Mouse (Mus musculus) forebrain, embryonic 15.5 days (tissue): ENCODE results near the gene Rpl31. TPM values are rescaled to one million over a fixed set of nuclear protein-coding genes. Genes with fewer than 3 reads are reported as not detected.

Experiments
- ATAC-seq: fragments of 200-750 bp; cut with Nextera tagmentation; replicated peaks from 2 replicates; pipeline ENCODE4 v1.8.0; 2017; ENCODE audit warnings: mild to moderate bottlenecking, moderate TSS enrichment, moderate library complexity
- H3K27ac ChIP-seq: fragments of 300-500 bp; sonication (generic); replicated peaks from 2 replicates; pipeline ENCODE4 v1.5.1; 2015; ENCODE audit warnings: mild to moderate bottlenecking, inconsistent platforms
- H3K27me3 ChIP-seq: fragments of 300-500 bp; sonication (generic); 2 replicates; pipeline ENCODE4 v1.6.1; 2015; ENCODE audit warnings: inconsistent platforms
- H3K36me3 ChIP-seq: fragments of 300-500 bp; sonication (generic); 2 replicates; pipeline ENCODE4 v1.6.1; 2015; ENCODE audit warnings: mild to moderate bottlenecking, inconsistent platforms
- H3K4me1 ChIP-seq: fragments of 300-500 bp; sonication (generic); 2 replicates; pipeline ENCODE4 v1.6.1; 2015; ENCODE audit warnings: inconsistent platforms
- H3K4me2 ChIP-seq: fragments of 300-500 bp; sonication (generic); replicated peaks from 2 replicates; pipeline ENCODE4 v1.6.1; 2015; ENCODE audit warnings: mild to moderate bottlenecking, inconsistent platforms
- H3K4me3 ChIP-seq: fragments of 300-500 bp; sonication (generic); 2 replicates; pipeline ENCODE4 v1.5.1; 2015; ENCODE audit warnings: mild to moderate bottlenecking, inconsistent platforms
- H3K9ac ChIP-seq: fragments of 300-500 bp; sonication (generic); replicated peaks from 2 replicates; pipeline ENCODE4 v1.6.1; 2015; ENCODE audit warnings: mild to moderate bottlenecking, inconsistent platforms
- H3K9me3 ChIP-seq: fragments of 300-500 bp; sonication (generic); 2 replicates; pipeline ENCODE4 v1.6.1; 2016; ENCODE audit warnings: inconsistent platforms
- WGBS: fragments of 180-500 bp; shearing (Covaris S2); methylation state at CpG from one replicate; pipeline ENCODE4 v1.1.7; 2015; ENCODE audit warnings: mixed read lengths; 5-methylcytosine and 5-hydroxymethylcytosine counted together
- polyA plus RNA-seq: library from polyadenylated mRNA; unstranded; fragments of >200 nt; fragmentation: Nextera tagmentation; extraction: Ambion mirVana; gene quantifications from 2 replicates; pipeline ENCODE4 v1.2.1, GENCODE M21; 2015

The Rpl31 gene
- polyA plus RNA-seq, 1 experiment from 2014 or later, result 324 TPM

DNA sequence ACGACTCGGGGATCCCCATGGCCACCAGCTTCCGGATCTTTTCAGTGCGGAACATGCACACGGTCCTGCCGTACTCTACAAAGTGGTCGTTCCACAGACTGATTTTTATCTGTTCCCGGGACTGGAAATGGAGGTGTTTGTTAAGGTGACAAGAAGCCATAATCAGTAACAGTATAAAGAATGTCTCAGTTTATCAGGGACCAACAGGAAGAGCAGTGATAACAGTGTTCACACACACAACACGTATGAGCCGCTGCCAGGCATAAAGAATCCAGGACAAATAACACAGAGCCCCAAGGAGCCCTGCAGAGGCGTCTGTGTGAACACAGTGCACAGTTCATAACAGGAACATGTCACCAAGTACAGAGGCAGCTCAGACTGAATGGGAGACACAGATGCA lies 21.7 kb downstream of the Rpl31 start:
- Histone ChIP-seq H3K9ac (no peak overlapping the region), H3K36me3 (no peaks in the 10 kb centered on the region), H3K4me2 (no peak overlapping the region), H3K27me3 (no peaks in the 10 kb centered on the region), H3K4me1 (no peaks in the 10 kb centered on the region), H3K9me3 (no peaks in the 10 kb centered on the region), H3K27ac (no peak overlapping the region), H3K4me3 (no peak overlapping the region)
- WGBS, result 94% methylated on average over 11 of the region's 11 CpGs
- ATAC-seq, result no peak

DNA sequence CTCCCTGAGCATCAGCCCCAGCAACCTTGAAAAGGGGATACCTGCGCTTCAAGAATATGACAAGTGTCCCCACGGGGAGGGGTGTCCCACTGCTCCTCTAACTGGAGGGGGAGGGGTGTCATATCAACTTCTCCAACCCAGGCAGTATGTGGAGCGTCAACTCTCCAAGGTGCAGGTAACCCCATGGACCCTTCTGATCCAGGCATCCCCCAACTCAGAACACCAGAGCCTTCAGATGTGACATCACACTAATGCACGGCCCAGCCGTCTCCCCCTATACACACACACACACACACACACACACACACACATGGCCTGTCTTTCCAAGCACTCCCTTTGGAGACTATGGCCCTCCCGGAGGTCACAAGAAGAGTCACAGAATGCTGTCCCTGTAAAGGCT lies 24.0 kb downstream of the Rpl31 start:
- Histone ChIP-seq H3K27ac (no peak overlapping the region), H3K36me3 (no peaks in the 10 kb centered on the region), H3K9me3 (no peaks in the 10 kb centered on the region), H3K27me3 (no peaks in the 10 kb centered on the region), H3K4me1 (no peaks in the 10 kb centered on the region), H3K4me2 (no peak overlapping the region), H3K4me3 (no peak overlapping the region), H3K9ac (no peak overlapping the region)
- 83% methylated on average over 6 of the region's 6 CpGs for WGBS
- ATAC-seq, result no peak; the same call in 1 of the 2 replicates

DNA sequence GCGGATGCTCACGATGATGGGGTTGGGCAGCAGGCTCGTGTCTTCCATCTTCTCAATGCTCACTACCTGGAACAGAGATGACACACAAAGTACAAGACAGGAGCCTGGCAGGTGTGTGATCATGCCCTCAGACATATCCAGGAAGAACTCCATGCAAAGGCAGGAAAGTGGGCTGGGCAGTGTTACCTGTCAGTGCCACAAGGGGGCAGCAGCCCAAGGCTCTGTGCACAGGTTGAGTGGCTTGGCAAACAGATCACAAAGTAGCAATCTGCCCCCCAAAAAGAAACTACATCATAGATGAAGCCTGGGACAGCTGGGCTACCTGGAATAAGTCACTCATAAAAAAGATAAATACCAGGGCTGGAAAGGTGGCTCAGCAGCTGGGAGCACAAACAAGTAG lies 24.5 kb downstream of the Rpl31 start:
- ATAC-seq, result no peak; the same call in 1 of the 2 replicates
- no peak overlapping the region for H3K27ac ChIP-seq
- H3K4me3 ChIP-seq, result no peak overlapping the region
- H3K4me2 ChIP-seq, result no peak overlapping the region
- H3K4me1 ChIP-seq, result no peaks in the 10 kb centered on the region
- no peak overlapping the region for H3K9ac ChIP-seq
- H3K36me3 ChIP-seq, result 0 out of 2 replicates have a peak, but pooled peaks cover under 1% of the 10 kb centered on the region
- H3K9me3 ChIP-seq, result no peaks in the 10 kb centered on the region
- WGBS, result 61% methylated on average over 3 of the region's 3 CpGs
- no peaks in the 10 kb centered on the region for H3K27me3 ChIP-seq

DNA sequence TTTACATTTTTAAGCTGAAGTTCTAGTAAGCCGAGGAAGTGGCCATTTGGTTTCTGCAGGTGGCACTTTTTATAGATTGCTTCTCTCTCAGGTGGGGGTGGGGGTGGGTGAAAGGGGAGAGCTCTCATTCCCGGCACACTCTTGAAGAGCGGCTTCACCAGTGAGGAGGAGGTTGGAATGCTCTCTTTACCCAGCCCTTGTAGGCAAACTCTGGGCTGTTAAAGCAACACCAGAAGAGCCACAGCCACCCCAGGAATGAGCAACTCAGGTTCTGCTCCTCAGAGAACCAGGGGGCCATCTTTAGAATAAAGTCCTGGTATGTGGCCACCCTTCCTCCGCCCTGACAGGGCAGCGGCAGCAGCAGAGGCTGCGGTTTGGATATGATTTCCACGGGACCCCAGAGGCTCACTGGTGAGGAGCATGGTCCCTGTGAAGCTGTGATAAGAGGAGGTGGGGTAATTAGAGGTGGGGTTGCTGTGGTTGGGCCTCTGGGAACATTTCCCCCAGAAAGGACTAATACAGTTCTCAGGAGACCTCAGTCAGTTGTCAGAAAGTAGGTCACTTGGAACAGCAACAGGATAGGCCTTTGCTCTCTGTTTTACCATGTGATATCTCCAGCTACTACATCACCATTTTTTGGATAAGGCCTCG lies 25.7 kb downstream of the Rpl31 start:
- H3K27me3 ChIP-seq, result no peaks in the 10 kb centered on the region
- 91% methylated on average over 8 of the region's 8 CpGs for WGBS

DNA sequence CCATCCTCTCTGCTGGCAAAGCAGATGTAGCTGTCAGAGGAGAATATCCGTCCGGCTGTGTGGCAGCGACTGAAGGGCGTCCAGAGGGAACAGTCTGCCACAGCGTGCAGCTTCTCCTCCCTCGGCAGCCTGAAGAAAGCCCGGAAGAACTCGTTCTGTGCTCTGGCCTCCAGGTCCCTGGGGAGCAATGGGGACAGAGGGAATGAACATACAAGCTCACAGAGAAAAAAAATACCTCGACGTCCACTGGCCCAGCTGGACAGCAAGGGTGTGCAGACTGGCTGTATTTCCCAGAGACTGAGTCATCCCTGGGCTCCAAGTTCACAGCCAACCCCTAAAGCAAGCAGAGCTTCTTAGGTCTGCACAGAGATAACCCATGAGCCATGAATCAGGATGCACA lies 26.5 kb downstream of the Rpl31 start:
- Histone ChIP-seq H3K4me2 (no peak overlapping the region), H3K4me1 (no peaks in the 10 kb centered on the region), H3K4me3 (no peak overlapping the region), H3K27ac (no peak overlapping the region), H3K36me3 (0 out of 2 replicates have a peak, but pooled peaks cover 3% of the 10 kb centered on the region), H3K27me3 (no peaks in the 10 kb centered on the region), H3K9me3 (no peaks in the 10 kb centered on the region), H3K9ac (no peak overlapping the region)
- 84% methylated on average over 10 of the region's 10 CpGs for WGBS
- ATAC-seq, result no peak

More for the DNA sequence above, 25.7 kb downstream of the Rpl31 start:
- no peak overlapping the region for H3K4me2 ChIP-seq
- H3K4me1 ChIP-seq, result no peaks in the 10 kb centered on the region
- no peak overlapping the region for H3K27ac ChIP-seq
- H3K9ac ChIP-seq, result no peak overlapping the region
- no peak overlapping the region for H3K4me3 ChIP-seq
- no peak for ATAC-seq
- no peaks in the 10 kb centered on the region for H3K9me3 ChIP-seq
- H3K36me3 ChIP-seq, result 0 out of 2 replicates have a peak, but pooled peaks cover 3% of the 10 kb centered on the region

DNA sequence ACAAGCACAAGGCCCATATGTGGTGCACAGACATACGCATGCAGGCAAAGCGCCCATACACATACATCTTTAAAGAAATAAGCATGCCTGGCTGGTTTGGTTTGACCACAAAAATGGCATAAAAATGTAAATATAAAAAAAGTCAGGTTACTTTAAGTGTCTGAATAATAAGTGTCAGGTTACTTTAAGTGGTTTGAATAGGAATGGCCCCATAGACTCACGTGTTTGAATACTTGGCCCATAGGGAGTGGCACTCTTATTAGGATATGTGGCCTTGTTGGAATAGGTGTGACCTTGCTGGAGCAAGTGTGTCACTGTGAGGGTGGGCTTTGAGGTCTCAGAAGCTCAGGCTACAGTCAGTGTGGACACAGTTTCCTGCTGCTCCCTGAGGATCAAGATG lies 27.0 kb downstream of the Rpl31 start:
- no peak for ATAC-seq
- no peaks in the 10 kb centered on the region for H3K9me3 ChIP-seq
- no peak overlapping the region for H3K4me3 ChIP-seq
- no peak overlapping the region for H3K4me2 ChIP-seq
- no peaks in the 10 kb centered on the region for H3K27me3 ChIP-seq
- no peaks in the 10 kb centered on the region for H3K4me1 ChIP-seq
- no peak overlapping the region for H3K9ac ChIP-seq
- 86% methylated on average over 3 of the region's 3 CpGs for WGBS
- H3K36me3 ChIP-seq, result 0 out of 2 replicates have a peak, but pooled peaks cover 3% of the 10 kb centered on the region
- H3K27ac ChIP-seq, result no peak overlapping the region

DNA sequence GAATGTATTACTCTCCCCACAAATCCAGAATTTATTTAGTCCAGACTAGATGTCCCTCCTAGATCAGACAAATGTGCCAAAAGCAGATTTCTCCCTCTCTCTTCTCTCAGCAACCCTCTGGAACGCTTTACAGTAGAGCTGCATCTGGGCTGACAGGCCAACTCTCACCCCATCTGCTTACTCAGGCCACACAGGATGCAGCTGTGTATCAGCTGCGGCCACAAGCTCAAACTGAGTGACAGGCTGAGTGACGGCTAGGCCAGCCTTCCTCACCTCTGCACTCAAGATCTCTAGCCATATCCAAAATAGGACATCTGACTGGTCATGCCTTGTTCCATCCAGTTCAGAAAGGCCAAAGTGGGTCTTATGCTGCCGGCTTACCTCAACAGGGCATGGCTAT lies 28.7 kb downstream of the Rpl31 start:
- WGBS, result 90% methylated on average over 4 of the region's 4 CpGs
- 0 out of 2 replicates have a peak, but pooled peaks cover 3% of the 10 kb centered on the region for H3K36me3 ChIP-seq
- H3K4me3 ChIP-seq, result no peak overlapping the region
- no peak overlapping the region for H3K9ac ChIP-seq
- no peaks in the 10 kb centered on the region for H3K9me3 ChIP-seq
- ATAC-seq, result no peak
- H3K27ac ChIP-seq, result no peak overlapping the region
- H3K27me3 ChIP-seq, result no peaks in the 10 kb centered on the region
- no peak overlapping the region for H3K4me2 ChIP-seq
- H3K4me1 ChIP-seq, result no peaks in the 10 kb centered on the region

DNA sequence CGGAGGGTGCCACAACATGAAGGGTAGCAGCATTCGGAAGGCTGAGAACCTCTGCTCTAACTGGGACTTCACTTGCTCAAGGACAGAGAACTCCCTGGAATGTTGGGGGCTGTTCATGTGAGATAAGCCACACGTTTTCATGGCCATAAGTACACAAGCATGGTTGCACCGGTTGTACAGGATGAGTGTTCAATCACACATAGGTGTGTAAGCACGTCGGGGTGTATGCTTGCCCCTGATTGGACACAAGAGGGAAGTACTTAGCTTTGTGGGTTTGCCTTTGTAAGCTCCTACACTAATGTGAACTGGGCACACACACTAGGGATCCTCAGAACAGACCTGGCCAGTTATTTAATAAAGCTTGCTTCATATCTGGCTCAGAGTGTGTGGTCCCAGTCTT lies 30.6 kb downstream of the Rpl31 start:
- H3K4me3 ChIP-seq, result no peak overlapping the region
- WGBS, result 93% methylated on average over 6 of the region's 6 CpGs
- ATAC-seq, result no peak
- H3K27me3 ChIP-seq, result no peaks in the 10 kb centered on the region
- no peak overlapping the region for H3K4me2 ChIP-seq
- no peak overlapping the region for H3K9ac ChIP-seq
- H3K36me3 ChIP-seq, result 0 out of 2 replicates have a peak, but pooled peaks cover 3% of the 10 kb centered on the region
- no peaks in the 10 kb centered on the region for H3K4me1 ChIP-seq
- H3K27ac ChIP-seq, result no peak overlapping the region
- no peaks in the 10 kb centered on the region for H3K9me3 ChIP-seq

DNA sequence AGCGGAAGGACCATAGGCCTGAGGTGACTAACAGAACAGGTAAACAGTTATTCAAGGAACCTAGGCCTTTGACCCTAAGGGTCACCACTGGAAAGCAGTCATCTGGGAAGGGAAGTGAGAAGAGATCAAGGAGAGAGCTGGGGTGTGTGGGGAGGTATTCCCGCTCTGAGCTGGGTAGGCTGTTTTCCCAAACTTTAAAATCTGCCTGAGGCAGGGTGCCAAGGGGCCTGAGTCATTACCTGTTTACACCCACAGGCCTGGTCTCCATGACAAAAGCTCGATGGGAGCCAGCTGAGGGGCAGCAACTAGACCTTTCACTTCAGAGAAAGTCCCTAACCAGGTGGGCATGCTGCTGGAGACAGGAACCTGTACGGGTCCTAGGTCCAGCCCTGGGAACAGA lies 31.6 kb downstream of the Rpl31 start:
- 86% methylated on average over 4 of the region's 4 CpGs for WGBS
- Histone ChIP-seq H3K4me2 (no peak overlapping the region), H3K27ac (no peak overlapping the region)

DNA sequence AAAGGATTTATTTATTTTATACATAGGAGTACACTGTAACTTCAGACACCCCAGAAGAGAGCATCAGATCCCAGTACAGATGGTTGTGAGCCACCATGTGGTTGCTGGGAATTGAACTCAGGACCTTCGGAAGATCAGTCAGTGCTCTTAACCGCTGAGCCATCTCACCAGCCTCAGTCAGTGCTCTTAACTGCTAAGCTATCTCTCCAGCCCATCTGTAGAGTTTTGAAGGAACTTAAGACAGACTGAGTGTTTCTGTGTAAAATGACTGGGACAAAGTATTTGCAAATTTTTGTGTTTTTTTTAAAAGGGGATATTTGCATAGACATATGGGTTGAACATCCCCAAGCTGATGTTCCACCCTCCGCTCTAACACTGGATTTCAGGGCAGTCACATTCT lies 32.5 kb downstream of the Rpl31 start:
- no peak overlapping the region for H3K9ac ChIP-seq
- no peaks in the 10 kb centered on the region for H3K27me3 ChIP-seq
- 0 out of 2 replicates have a peak, but pooled peaks cover 3% of the 10 kb centered on the region for H3K36me3 ChIP-seq
- no peak overlapping the region for H3K27ac ChIP-seq
- ATAC-seq, result no peak
- WGBS, result 90% methylated on average over 3 of the region's 3 CpGs
- no peak overlapping the region for H3K4me2 ChIP-seq
- H3K4me3 ChIP-seq, result no peak overlapping the region
- H3K4me1 ChIP-seq, result no peaks in the 10 kb centered on the region
- no peaks in the 10 kb centered on the region for H3K9me3 ChIP-seq

More for the DNA sequence above, 31.6 kb downstream of the Rpl31 start:
- no peaks in the 10 kb centered on the region for H3K9me3 ChIP-seq
- H3K9ac ChIP-seq, result no peak overlapping the region
- no peaks in the 10 kb centered on the region for H3K27me3 ChIP-seq
- no peak for ATAC-seq
- no peak overlapping the region for H3K4me3 ChIP-seq
- H3K36me3 ChIP-seq, result 0 out of 2 replicates have a peak, but pooled peaks cover 3% of the 10 kb centered on the region
- no peaks in the 10 kb centered on the region for H3K4me1 ChIP-seq

DNA sequence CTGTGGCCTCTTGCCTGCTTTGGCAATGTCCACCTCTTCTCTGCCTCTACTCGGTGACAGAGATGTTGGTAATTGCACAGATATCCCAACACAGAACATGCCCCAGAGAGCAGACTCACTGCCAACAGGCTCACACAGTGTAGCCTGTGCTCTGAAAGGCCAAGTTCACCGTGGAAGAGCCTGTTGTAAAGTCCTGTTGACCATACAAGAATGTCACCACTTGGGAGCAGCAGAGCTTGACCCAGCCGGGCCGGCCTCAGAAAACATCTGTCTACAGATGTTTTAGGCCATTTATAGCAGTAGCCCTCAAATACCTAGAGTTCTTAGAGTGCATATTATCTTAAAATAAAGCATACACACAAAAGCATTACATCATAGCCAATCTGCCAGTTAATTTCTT lies 39.5 kb downstream of the Rpl31 start:
- H3K36me3 ChIP-seq, result no peaks in the 10 kb centered on the region
- whole genome bisulfite sequencing, result 74% methylated on average over 4 of the region's 4 CpGs
- no peak overlapping the region for H3K4me2 ChIP-seq
- H3K27ac ChIP-seq, result no peak overlapping the region
- no peaks in the 10 kb centered on the region for H3K4me1 ChIP-seq
- H3K9ac ChIP-seq, result no peak overlapping the region
- no peak for ATAC-seq
- no peaks in the 10 kb centered on the region for H3K27me3 ChIP-seq
- no peak overlapping the region for H3K4me3 ChIP-seq
- H3K9me3 ChIP-seq, result no peaks in the 10 kb centered on the region

DNA sequence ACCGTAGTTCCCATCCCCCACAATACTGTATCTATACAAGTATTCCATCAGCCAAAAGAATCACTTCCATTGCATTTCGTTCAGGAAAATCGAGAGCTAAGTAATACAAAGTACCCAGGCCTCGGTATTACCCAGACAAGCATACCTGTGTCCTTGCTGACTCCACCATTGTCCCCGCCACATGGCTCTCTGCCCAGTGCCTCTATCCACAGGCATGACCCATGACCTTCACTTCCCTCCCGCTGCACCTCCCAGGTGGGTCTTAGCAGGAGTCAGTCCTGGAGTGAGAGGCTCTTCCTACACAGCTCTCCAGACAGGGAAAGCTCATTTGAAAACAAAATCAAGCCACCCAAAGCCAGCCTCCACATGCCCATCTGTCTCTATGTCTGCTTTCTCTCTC lies 40.5 kb downstream of the Rpl31 start:
- Histone ChIP-seq H3K4me3 (no peak overlapping the region), H3K4me2 (no peak overlapping the region), H3K27ac (no peak overlapping the region), H3K4me1 (no peaks in the 10 kb centered on the region), H3K27me3 (no peaks in the 10 kb centered on the region), H3K9me3 (no peaks in the 10 kb centered on the region), H3K36me3 (no peaks in the 10 kb centered on the region), H3K9ac (no peak overlapping the region)
- no peak for ATAC-seq
- WGBS, result 92% methylated on average over 6 of the region's 6 CpGs

DNA sequence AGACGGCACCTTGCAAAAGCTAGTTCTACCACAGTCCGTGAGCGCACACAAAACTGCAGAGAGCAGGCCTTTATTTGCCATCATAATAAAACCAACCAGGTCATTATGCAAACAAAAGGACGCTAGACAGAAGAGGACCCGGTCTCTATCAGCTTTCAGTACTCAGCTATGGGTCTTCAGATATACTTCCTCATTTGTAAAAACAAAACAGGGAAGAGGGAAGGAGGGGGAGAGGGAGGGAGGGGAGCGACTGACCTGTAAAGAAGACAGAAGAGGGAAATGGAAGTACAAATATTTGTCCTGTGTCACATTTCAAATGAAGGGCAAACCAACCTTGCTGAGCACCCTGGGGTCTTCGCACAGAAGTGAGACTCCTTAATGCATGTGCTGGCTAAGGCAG lies 41.0 kb downstream of the Rpl31 start:
- WGBS, result 76% methylated on average over 7 of the region's 7 CpGs
- Histone ChIP-seq H3K4me3 (no peak overlapping the region), H3K4me1 (no peaks in the 10 kb centered on the region), H3K27me3 (no peaks in the 10 kb centered on the region), H3K4me2 (no peak overlapping the region), H3K27ac (no peak overlapping the region), H3K36me3 (no peaks in the 10 kb centered on the region), H3K9me3 (no peaks in the 10 kb centered on the region), H3K9ac (no peak overlapping the region)
- no peak for ATAC-seq
